Mouse (Mus musculus): Measurements from ENCODE around the gene Megf11. TPM values are rescaled to one million over a fixed set of nuclear protein-coding genes. Genes with fewer than 3 reads are reported as not detected.
A peak's percentile ranks its signal among the peaks of the same experiment; 100 is the strongest.

The Megf11 gene
- polyA plus RNA-seq, 1 experiment from 2014 or later = 0.37 TPM

DNA sequence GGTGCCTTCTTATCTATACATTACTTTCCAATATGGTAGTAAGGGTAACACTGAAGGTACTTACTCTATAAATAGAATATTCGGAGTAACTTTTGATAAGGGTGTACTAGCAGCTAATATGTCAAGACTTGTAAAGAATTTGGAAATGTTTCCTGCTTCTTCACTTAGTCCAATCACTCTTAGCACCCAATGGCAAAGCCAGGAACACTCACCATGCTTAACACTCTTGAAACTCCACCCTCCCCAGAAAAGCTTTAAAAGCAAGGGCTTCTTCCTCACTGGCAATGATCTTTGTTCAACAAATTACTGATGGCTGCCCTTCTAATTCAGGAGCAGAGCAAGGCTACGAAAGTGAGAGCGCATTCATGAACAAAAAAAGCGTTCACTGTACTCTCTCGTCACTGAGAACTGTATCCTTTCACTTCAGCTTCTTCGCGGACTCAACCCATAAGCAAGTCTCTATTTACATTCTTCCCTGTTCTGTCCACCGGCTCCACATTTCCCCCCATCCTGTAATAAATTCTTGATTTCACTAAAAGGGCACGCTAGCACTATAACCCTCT lies 350.7 kb downstream of the Megf11 start:
- peak overlapping the region; percentile 90 for H3K9ac ChIP-seq
- ATAC-seq (ENCODE audit: insufficient number of reproducible peaks, low FRiP score) = no peak
- H3K4me1 ChIP-seq (replicated peaks) = peaks cover 10% of the 10 kb centered on the region
- 5% methylated on average over 9 of the region's 9 CpGs for WGBS
- H3K4me3 ChIP-seq = peak overlapping the region; percentile 90
- H3K4me2 ChIP-seq = peak overlapping the region; percentile 83
- no peaks in the 10 kb centered on the region for H3K27me3 ChIP-seq (replicated peaks)
- peak overlapping the region; percentile 93 for H3K27ac ChIP-seq (ENCODE audit: poor library complexity, severe bottlenecking)
- H3K9me3 ChIP-seq (replicated peaks) = no peaks in the 10 kb centered on the region
- no peaks in the 10 kb centered on the region for H3K36me3 ChIP-seq

DNA sequence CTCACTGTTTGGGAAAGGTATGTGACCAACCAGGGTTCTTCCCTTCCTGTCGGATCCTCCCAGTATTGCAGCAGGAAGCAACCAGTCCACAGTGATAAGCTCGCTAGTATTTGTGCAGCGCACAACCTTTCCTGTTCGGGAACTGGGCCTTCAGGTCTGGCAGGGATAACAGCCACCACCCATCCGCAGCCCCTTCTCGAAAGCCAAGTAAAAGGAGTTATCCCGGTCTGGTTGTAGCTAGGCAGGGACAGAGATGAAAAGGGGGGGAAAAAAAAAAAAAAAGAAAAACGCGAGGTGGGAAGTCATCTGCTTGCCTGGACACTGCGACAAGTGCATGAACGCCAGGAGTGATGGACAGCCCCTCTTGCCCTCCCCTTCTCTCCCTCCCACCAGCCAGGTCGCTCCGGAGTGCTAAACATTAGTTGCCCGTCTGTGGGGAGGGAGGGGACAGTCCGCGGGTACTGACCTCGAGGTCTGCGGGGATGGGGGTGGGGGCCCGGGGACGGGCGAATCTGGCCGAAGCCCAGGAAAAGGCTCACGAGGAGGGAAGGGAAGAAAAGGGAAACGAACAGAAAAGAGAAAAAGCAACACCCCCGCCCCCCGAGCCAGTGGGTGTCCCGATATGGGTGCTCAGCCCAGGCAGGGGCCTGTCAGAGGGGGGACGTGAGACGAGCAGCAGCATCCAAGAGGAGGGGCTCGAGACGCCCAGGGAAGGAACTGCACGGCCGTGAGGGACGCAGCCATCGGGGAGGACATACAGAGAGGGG lies 351.4 kb downstream of the Megf11 start:
- Histone ChIP-seq H3K4me3 (peak overlapping the region; percentile 90), H3K4me1 (replicated peaks) (peaks cover 7% of the 10 kb centered on the region), H3K27me3 (replicated peaks) (no peaks in the 10 kb centered on the region), H3K9ac (peak overlapping the region; percentile 90), H3K4me2 (peak overlapping the region; percentile 83), H3K9me3 (replicated peaks) (no peaks in the 10 kb centered on the region), H3K27ac (ENCODE audit: poor library complexity, severe bottlenecking) (peak overlapping the region; percentile 93), H3K36me3 (no peaks in the 10 kb centered on the region)
- peak; percentile 72 for ATAC-seq (ENCODE audit: insufficient number of reproducible peaks, low FRiP score)
- under 1% methylated on average over 34 of the region's 35 CpGs for whole genome bisulfite sequencing

- H3K27ac ChIP-seq (ENCODE audit: poor library complexity, severe bottlenecking) = peak within 1 kb of the TSS; percentile 93
- no peaks in the 10 kb centered on the region for H3K9me3 ChIP-seq (replicated peaks)
- H3K4me3 ChIP-seq = peak within 1 kb of the TSS; percentile 90
- no peaks in the 10 kb centered on the region for H3K27me3 ChIP-seq (replicated peaks)
- no peaks in the 10 kb centered on the region for H3K36me3 ChIP-seq
- WGBS = under 1% methylated on average over 61 of the region's 61 CpGs
- H3K4me1 ChIP-seq (replicated peaks) = peaks cover 7% of the 10 kb centered on the region
- peak within 1 kb of the TSS; percentile 90 for H3K9ac ChIP-seq
- peak within 1 kb of the TSS; percentile 83 for H3K4me2 ChIP-seq
- peak; percentile 96 for ATAC-seq (ENCODE audit: insufficient number of reproducible peaks, low FRiP score)
Measured at GRCm38 (mm10) chr9:64737406-64738201, 352.2 kb downstream of the Megf11 start, which contains the start of gene Rab11a. Rab11a (minus strand) TSS chr9:64737758.

DNA sequence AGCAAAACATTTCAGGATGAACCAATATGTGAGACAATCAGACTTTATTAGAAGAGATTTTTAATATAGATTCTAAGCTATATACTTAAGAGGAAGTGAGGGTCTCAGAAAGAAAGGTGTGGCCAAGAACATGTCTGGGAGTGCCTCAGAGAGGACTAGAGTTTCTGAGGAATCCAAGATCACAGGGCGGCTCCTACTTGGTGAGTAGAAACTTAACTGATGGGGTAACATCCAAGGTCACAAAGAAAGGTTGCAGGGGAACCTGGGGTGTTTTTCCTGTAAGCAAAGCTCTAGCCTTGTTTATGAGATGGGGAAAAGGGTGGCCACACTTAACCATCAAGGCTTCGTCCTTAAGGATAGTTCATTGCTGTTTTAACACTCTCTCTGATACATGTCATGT lies 353.6 kb downstream of the Megf11 start:
- H3K9ac ChIP-seq = no peak overlapping the region
- 80% methylated on average over 2 of the region's 2 CpGs for WGBS

DNA sequence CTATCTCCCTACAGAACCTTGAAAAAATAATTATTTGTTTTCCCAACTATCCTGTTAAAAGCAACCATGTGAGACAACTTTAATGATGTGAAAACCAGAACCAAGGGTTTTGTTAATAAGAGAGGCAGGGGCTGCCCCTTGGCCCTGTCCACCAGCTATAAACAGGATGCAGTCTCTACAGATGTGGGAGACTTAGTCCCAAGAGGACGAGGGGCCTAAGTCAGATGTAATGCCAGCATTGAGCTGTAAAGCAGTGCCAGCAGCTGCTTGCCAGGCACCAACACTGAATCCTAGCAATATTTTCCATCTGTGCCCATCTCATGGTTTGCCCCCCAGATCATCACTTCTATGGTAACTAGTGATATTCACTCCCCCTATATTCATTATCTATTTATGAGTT lies 357.0 kb downstream of the Megf11 start:
- no peaks in the 10 kb centered on the region for H3K36me3 ChIP-seq
- 68% methylated on average over 1 of the region's 1 CpGs for WGBS
- H3K27ac ChIP-seq (ENCODE audit: poor library complexity, severe bottlenecking) = no peak overlapping the region
- H3K9ac ChIP-seq = no peak overlapping the region
- no peaks in the 10 kb centered on the region for H3K27me3 ChIP-seq (replicated peaks)
- no peak overlapping the region for H3K4me3 ChIP-seq
- ATAC-seq (ENCODE audit: insufficient number of reproducible peaks, low FRiP score) = no peak
- H3K4me1 ChIP-seq (replicated peaks) = no peaks in the 10 kb centered on the region
- H3K4me2 ChIP-seq = no peak overlapping the region
- no peaks in the 10 kb centered on the region for H3K9me3 ChIP-seq (replicated peaks)

More for the DNA sequence above, 353.6 kb downstream of the Megf11 start:
- ATAC-seq (ENCODE audit: insufficient number of reproducible peaks, low FRiP score) = no peak
- Histone ChIP-seq H3K27me3 (replicated peaks) (no peaks in the 10 kb centered on the region), H3K27ac (ENCODE audit: poor library complexity, severe bottlenecking) (no peak overlapping the region), H3K9me3 (replicated peaks) (no peaks in the 10 kb centered on the region), H3K4me2 (no peak overlapping the region), H3K4me1 (replicated peaks) (peaks cover 7% of the 10 kb centered on the region), H3K36me3 (no peaks in the 10 kb centered on the region), H3K4me3 (no peak overlapping the region)

GRCm38 (mm10) chr9:64747735-64748134 lies 362.3 kb downstream of the Megf11 start:
- no peak overlapping the region for H3K4me2 ChIP-seq
- H3K4me3 ChIP-seq = no peak overlapping the region
- no peak overlapping the region for H3K27ac ChIP-seq (ENCODE audit: poor library complexity, severe bottlenecking)
- no peaks in the 10 kb centered on the region for H3K4me1 ChIP-seq (replicated peaks)
- no peaks in the 10 kb centered on the region for H3K9me3 ChIP-seq (replicated peaks)
- no peak overlapping the region for H3K9ac ChIP-seq
- no peaks in the 10 kb centered on the region for H3K27me3 ChIP-seq (replicated peaks)
- H3K36me3 ChIP-seq = no peaks in the 10 kb centered on the region
- no peak for ATAC-seq (ENCODE audit: insufficient number of reproducible peaks, low FRiP score)
- WGBS = 73% methylated on average over 4 of the region's 4 CpGs

- no peak overlapping the region for H3K9ac ChIP-seq
- H3K27ac ChIP-seq (ENCODE audit: poor library complexity, severe bottlenecking) = no peak overlapping the region
- ATAC-seq (ENCODE audit: insufficient number of reproducible peaks, low FRiP score) = no peak
- no peak overlapping the region for H3K4me3 ChIP-seq
- WGBS = 70% methylated on average over 6 of the region's 6 CpGs
- no peaks in the 10 kb centered on the region for H3K4me1 ChIP-seq (replicated peaks)
- no peaks in the 10 kb centered on the region for H3K9me3 ChIP-seq (replicated peaks)
- H3K36me3 ChIP-seq = no peaks in the 10 kb centered on the region
- H3K27me3 ChIP-seq (replicated peaks) = no peaks in the 10 kb centered on the region
- no peak overlapping the region for H3K4me2 ChIP-seq
Measured at GRCm38 (mm10) chr9:64749314-64749713, 363.9 kb downstream of the Megf11 start.

DNA sequence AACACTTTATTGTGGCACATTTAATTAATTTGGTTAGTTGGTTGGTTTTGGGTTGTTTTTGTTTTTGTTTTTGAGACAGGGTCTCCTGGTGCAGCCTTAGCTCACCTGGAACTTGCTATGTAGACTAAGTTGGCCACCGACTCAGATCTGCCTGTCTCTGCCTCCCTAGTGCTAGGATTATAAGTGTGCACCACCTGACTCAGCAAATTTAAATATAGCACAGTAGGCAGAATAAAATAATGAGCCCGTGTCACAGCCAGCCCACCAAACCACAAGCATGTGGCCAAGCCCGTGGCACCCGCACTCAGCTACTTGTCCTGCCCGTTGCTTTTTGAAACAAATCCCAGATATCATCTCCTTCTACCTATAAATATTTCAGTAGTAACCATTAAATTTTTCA lies 367.1 kb downstream of the Megf11 start:
- H3K4me1 ChIP-seq (replicated peaks) = no peaks in the 10 kb centered on the region
- no peak overlapping the region for H3K9ac ChIP-seq
- no peak for ATAC-seq (ENCODE audit: insufficient number of reproducible peaks, low FRiP score)
- H3K4me2 ChIP-seq = no peak overlapping the region
- no peaks in the 10 kb centered on the region for H3K9me3 ChIP-seq (replicated peaks)
- WGBS = 85% methylated on average over 5 of the region's 5 CpGs
- H3K36me3 ChIP-seq = no peaks in the 10 kb centered on the region
- H3K27me3 ChIP-seq (replicated peaks) = no peaks in the 10 kb centered on the region
- no peak overlapping the region for H3K27ac ChIP-seq (ENCODE audit: poor library complexity, severe bottlenecking)
- H3K4me3 ChIP-seq = no peak overlapping the region

DNA sequence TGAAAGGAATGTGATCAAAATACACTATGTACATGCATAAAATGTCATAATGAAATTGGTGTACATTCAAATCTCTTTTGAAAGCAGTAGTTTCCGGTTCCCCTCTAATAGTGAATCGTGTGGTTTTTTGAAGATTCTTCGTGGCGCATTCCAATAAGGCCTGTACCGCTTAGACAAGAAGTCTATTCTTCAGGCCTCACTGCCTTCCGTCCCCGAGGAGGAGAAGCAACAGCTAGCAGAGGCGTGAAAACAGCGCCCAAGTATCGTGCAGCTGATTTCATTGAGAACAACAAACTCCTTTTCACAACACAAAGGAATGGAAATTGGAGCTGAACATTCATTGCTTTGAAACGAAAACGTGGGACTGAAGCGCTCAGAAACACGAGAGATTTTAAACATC lies 372.6 kb downstream of the Megf11 start:
- 83% methylated on average over 14 of the region's 14 CpGs for whole genome bisulfite sequencing
- H3K27me3 ChIP-seq (replicated peaks) = no peaks in the 10 kb centered on the region
- no peak overlapping the region for H3K9ac ChIP-seq
- H3K36me3 ChIP-seq = no peaks in the 10 kb centered on the region
- no peak overlapping the region for H3K4me2 ChIP-seq
- H3K4me1 ChIP-seq (replicated peaks) = no peaks in the 10 kb centered on the region
- no peaks in the 10 kb centered on the region for H3K9me3 ChIP-seq (replicated peaks)
- H3K4me3 ChIP-seq = no peak overlapping the region
- no peak overlapping the region for H3K27ac ChIP-seq (ENCODE audit: poor library complexity, severe bottlenecking)
- ATAC-seq (ENCODE audit: insufficient number of reproducible peaks, low FRiP score) = no peak
